15 mouse cellular contexts compared by ENCODE assay signal in genomic region chr10:20039531-20039930, GRCm38 (mm10).
DNase-seq lines count a peak whose midpoint lies in the region; ATAC-seq lines count a peak whose summit lies in the region.
"Had no signal": no experiment of that assay in that cellular context is flagged by ENCODE, and none has a peak within 500 bp of the region (broad histone marks: within the 10 kb centered on the region; RNA-seq: fewer than 3 reads in every experiment).

No protein-coding gene starts in this region.

- no peak for DNase-seq in frontal cortex, postnatal 14 days (ENCODE audit: low spot score in 2 of 2)
- peak; percentile 60 for DNase-seq in brain, adult 2 months (ENCODE audit: low read depth, low spot score)
- peak; percentile 58 for DNase-seq in telencephalon, adult 2 months (ENCODE audit: low read depth, low spot score)
- no peak for DNase-seq in cerebellum, postnatal 36 days
- DNase-seq in urinary bladder, adult 18-20 months (ENCODE audit: low spot score in 2 of 2), result no peak
- DNase-seq: adrenal gland, postnatal 25 days; B cell, adult 2 months; cerebellum, adult 11 months; cerebellum, adult 11-12 months; cerebellum, adult 18-20 months; cerebellum, adult 2 months had no signal

- peak; percentile 90 for ATAC-seq in frontal cortex, adult (ENCODE audit: low TSS enrichment)
- ATAC-seq: activated CD4-positive, CD25-positive, alpha-beta regulatory T cell, adult 4 months; CD4-positive, CD25-positive, alpha-beta regulatory T cell, adult 4 months; Patski had no signal

Comparison
In these comparisons a context has a peak if more than half of its experiments do, and no peak if none do; other contexts are left out.
1. DNase-seq: peak in brain, adult 2 months (single experiment) and telencephalon, adult 2 months (single experiment); none in frontal cortex, postnatal 14 days (0 of 2), cerebellum, postnatal 36 days (0 of 2) and urinary bladder, adult 18-20 months (0 of 2).